ENCODE assay signal across 11 mouse cellular contexts in genomic region chr11:77503511-77503910, GRCm38 (mm10). TPM values are rescaled to one million over a fixed set of nuclear protein-coding genes. Genes with fewer than 3 reads are reported as not detected.
A peak's percentile ranks its signal among the peaks of the same experiment; 100 is the strongest.
DNase-seq lines count a peak whose midpoint lies in the region; ATAC-seq lines count a peak whose summit lies in the region.
"Had no signal": no experiment of that assay in that cellular context is flagged by ENCODE, and none has a peak within 500 bp of the region (broad histone marks: within the 10 kb centered on the region; RNA-seq: fewer than 3 reads in every experiment).

No protein-coding gene starts in this region.

- H3K4me3 ChIP-seq in heart, embryonic 11.5 days (ENCODE audit: low read depth, low read length): no peak overlapping the region
- H3K4me3 ChIP-seq: forebrain, embryonic 12.5 days; limb, embryonic 13.5 days had no signal

- no peaks in the 10 kb centered on the region for H3K27me3 ChIP-seq in heart, embryonic 11.5 days (ENCODE audit: control insufficient read depth, insufficient read depth, low read length)
- H3K27me3 ChIP-seq: limb, embryonic 13.5 days had no signal

- 63% methylated on average over 3 of the region's 3 CpGs for WGBS in heart, embryonic 11.5 days (ENCODE audit: insufficient replicate concordance)

- H3K9ac ChIP-seq in heart, embryonic 11.5 days (ENCODE audit: low read depth, low read length): no peak overlapping the region
- H3K9ac ChIP-seq: forebrain, embryonic 12.5 days; limb, embryonic 13.5 days had no signal

- no peak overlapping the region for H3K4me2 ChIP-seq in heart, embryonic 11.5 days
- H3K4me2 ChIP-seq: forebrain, embryonic 12.5 days; limb, embryonic 13.5 days had no signal

- H3K36me3 ChIP-seq in heart, embryonic 11.5 days (ENCODE audit: control insufficient read depth, insufficient read depth, low read length): peaks cover 47% of the 10 kb centered on the region

- no peak overlapping the region for H3K27ac ChIP-seq in heart, embryonic 11.5 days (ENCODE audit: low read depth, low read length)
- H3K27ac ChIP-seq: forebrain, embryonic 12.5 days; limb, embryonic 13.5 days had no signal

- DNase-seq in heart, adult 18-20 months: peak; percentile 50 to 67
- peak; percentile 52 for DNase-seq in urinary bladder, postnatal 14 days (ENCODE audit: low spot score)
- DNase-seq in urinary bladder, adult 2 months (ENCODE audit: low spot score): no peak
- peak; percentile 86 for DNase-seq in fibroblast of lung, adult 2 months (ENCODE audit: low read depth)
- DNase-seq in ovary, adult 18-20 months (ENCODE audit: low spot score): no peak

- H3K9me3 ChIP-seq in heart, embryonic 11.5 days (replicated peaks; ENCODE audit: control insufficient read depth, low read length): no peaks in the 10 kb centered on the region
- H3K9me3 ChIP-seq: forebrain, embryonic 12.5 days; limb, embryonic 13.5 days had no signal

- peaks cover 12% of the 10 kb centered on the region for H3K4me1 ChIP-seq in heart, embryonic 11.5 days (ENCODE audit: control insufficient read depth, insufficient read depth, low read length)

- no peak for ATAC-seq in heart, embryonic 11.5 days (replicated peaks; ENCODE audit: insufficient number of reproducible peaks, low FRiP score, low TSS enrichment)
- ATAC-seq in megakaryocyte progenitor cell, adult 5-6 weeks (replicated peaks; ENCODE audit: poor library complexity): no peak

RNA-seq across cellular contexts. Expression of gene Git1, which starts 10.1 kb away (rescaled TPM):
- total RNA-seq in heart, adult 18-20 months (2021): 10 to 100 TPM; 54.7 to 58.9 TPM
- 13.3 and 15.1 TPM in 2 replicates for polyA plus RNA-seq in heart, embryonic 11.5 days (2014; fragmentation: Nextera tagmentation; extraction: Ambion mirVana)
- 24.7 and 37.0 TPM in 2 replicates for polyA plus RNA-seq in urinary bladder, adult 2 months (2012; rRNA removed)
- 24.3 and 27.6 TPM in 2 replicates for total RNA-seq in megakaryocyte progenitor cell, adult 5-6 weeks (2015)
- 14.5 and 17.1 TPM in 2 replicates for total RNA-seq in megakaryocyte progenitor cell, adult 5-6 weeks (2017)

RNA-seq across cellular contexts. Expression of gene Abhd15, which starts 11.4 kb away (rescaled TPM):
- 1 to 10 TPM; 2.7 to 4.5 TPM for total RNA-seq in heart, adult 18-20 months (2021)
- 0.82 and 1.5 TPM in 2 replicates for polyA plus RNA-seq in heart, embryonic 11.5 days (2014; fragmentation: Nextera tagmentation; extraction: Ambion mirVana)
- 0.71 and 1.1 TPM in 2 replicates for polyA plus RNA-seq in urinary bladder, adult 2 months (2012; rRNA removed)
- 3.2 and 3.4 TPM in 2 replicates for total RNA-seq in megakaryocyte progenitor cell, adult 5-6 weeks (2015)
- total RNA-seq in megakaryocyte progenitor cell, adult 5-6 weeks (2017): 3.6 and 4.6 TPM in 2 replicates

RNA-seq across cellular contexts. Expression of gene Trp53i13, which starts 12.3 kb away (rescaled TPM):
- total RNA-seq in heart, adult 18-20 months (2021): 10 to 100 TPM in 1 of 2 experiments, 1 to 10 TPM in 1; 8.3 to 10.6 TPM
- 23.0 and 24.8 TPM in 2 replicates for polyA plus RNA-seq in heart, embryonic 11.5 days (2014; fragmentation: Nextera tagmentation; extraction: Ambion mirVana)
- polyA plus RNA-seq in urinary bladder, adult 2 months (2012; rRNA removed): 20.9 and 21.0 TPM in 2 replicates
- total RNA-seq in megakaryocyte progenitor cell, adult 5-6 weeks (2015): 1.7 and 2.0 TPM in 2 replicates
- total RNA-seq in megakaryocyte progenitor cell, adult 5-6 weeks (2017): 1.7 and 8.2 TPM in 2 replicates

RNA-seq across cellular contexts. Expression of gene Ankrd13b, which starts 14.0 kb away (rescaled TPM):
- 10 to 100 TPM in 1 of 2 experiments, 1 to 10 TPM in 1; 9.2 to 11.2 TPM for total RNA-seq in heart, adult 18-20 months (2021)
- polyA plus RNA-seq in heart, embryonic 11.5 days (2014; fragmentation: Nextera tagmentation; extraction: Ambion mirVana): 3.0 and 3.4 TPM in 2 replicates
- 21.8 and 22.3 TPM in 2 replicates for polyA plus RNA-seq in urinary bladder, adult 2 months (2012; rRNA removed)
- total RNA-seq in megakaryocyte progenitor cell, adult 5-6 weeks (2015): 10.0 and 10.4 TPM in 2 replicates
- 5.7 and 6.0 TPM in 2 replicates for total RNA-seq in megakaryocyte progenitor cell, adult 5-6 weeks (2017)
- total RNA-seq: neutrophil, adult 5-6 weeks had no signal

RNA-seq across cellular contexts. Expression of gene Gm10392, which starts 15.5 kb away (rescaled TPM):
- not detected for total RNA-seq in heart, adult 18-20 months (2021)
- polyA plus RNA-seq in heart, embryonic 11.5 days (2014; fragmentation: Nextera tagmentation; extraction: Ambion mirVana): 0.13 TPM in 1 of 2 replicates, not detected in the other
- polyA plus RNA-seq in urinary bladder, adult 2 months (2012; rRNA removed): not detected in 2 replicates
- total RNA-seq in megakaryocyte progenitor cell, adult 5-6 weeks (2015): 0.32 TPM in 1 of 2 replicates, not detected in the other
- 0.41 and 1.2 TPM in 2 replicates for total RNA-seq in megakaryocyte progenitor cell, adult 5-6 weeks (2017)
- polyA plus RNA-seq: forebrain, embryonic 12.5 days; hindbrain, embryonic 11.5 days; limb, embryonic 13.5 days had no signal

Comparison
In these comparisons a context has a peak if more than half of its experiments do, and no peak if none do; other contexts are left out.
1. DNase-seq: peak in heart, adult 18-20 months (2 of 2), urinary bladder, postnatal 14 days (single experiment) and fibroblast of lung, adult 2 months (single experiment); none in urinary bladder, adult 2 months (single experiment) and ovary, adult 18-20 months (single experiment).